Mouse (Mus musculus) CH12.LX (cell line): ENCODE data around the gene Grid2.

ENCODE experiments used
- ELF1 ChIP-seq: IDR thresholded peaks from 2 replicates; pipeline ENCODE4 v1.6.1; 2014; ENCODE audit warnings: low read depth, mild to moderate bottlenecking, inconsistent platforms, low read length, improper control_type of control experiment
- GABPA ChIP-seq: IDR thresholded peaks from 2 replicates; pipeline ENCODE4 v1.6.1; 2012; ENCODE audit warnings: low read depth, low read length, improper control_type of control experiment, inconsistent platforms; ENCODE audit not compliant: insufficient replicate concordance

- no peak for TF ChIP-seq GABPA
- no peak for TF ChIP-seq ELF1
These were observed 478.1 kb downstream of the Grid2 start for GRCm38 (mm10) chr6:63733740-63734139.
